Mouse (Mus musculus) brain, embryonic 14.5 days (tissue): ENCODE results near the gene Tomm6. TPM values are rescaled to one million over a fixed set of nuclear protein-coding genes. Genes with fewer than 3 reads are reported as not detected.

ENCODE experiments used
- DNase-seq: peaks from one replicate; pipeline ENCODE4 v3.0.0-alpha.2; 2011; ENCODE audit warnings: low read depth
- CTCF ChIP-seq: fragments of 200-500 bp; IDR thresholded peaks from 2 replicates; pipeline ENCODE4 v1.5.1; 2012; ENCODE audit warnings: inconsistent platforms, mild to moderate bottlenecking, moderate library complexity, borderline replicate concordance; ENCODE audit not compliant: insufficient read depth, insufficient read length; ENCODE audit errors: extremely low read depth
- POLR2A ChIP-seq: fragments of 200-500 bp; IDR thresholded peaks from 2 replicates; pipeline ENCODE4 v1.6.1; 2012; ENCODE audit warnings: mild to moderate bottlenecking, inconsistent platforms, borderline replicate concordance; ENCODE audit not compliant: poor library complexity, insufficient read depth, insufficient read length, severe bottlenecking; ENCODE audit errors: extremely low read depth
- polyA plus RNA-seq: library from polyadenylated mRNA; depleted of rRNA; stranded (reverse); fragments of >200 nt; gene quantifications from 2 replicates; pipeline ENCODE4 v1.2.3, GENCODE M21; 2012

Gene Tomm6
- polyA plus RNA-seq, 1 experiment: 102 TPM

- DNase-seq: no peak
- TF ChIP-seq CTCF: no peak
- no peak for TF ChIP-seq POLR2A
These were observed 21.9 kb upstream of the Tomm6 start for GRCm38 (mm10) chr17:47710036-47710435.

GRCm38 (mm10) chr17:47708972-47709371 is 20.8 kb upstream of the Tomm6 start:
- DNase-seq: no peak
- TF ChIP-seq POLR2A: no peak
- TF ChIP-seq CTCF: no peak

- no peak for TF ChIP-seq CTCF
- no peak for DNase-seq
These were observed 19.8 kb upstream of the Tomm6 start for GRCm38 (mm10) chr17:47707961-47708360.

GRCm38 (mm10) chr17:47706196-47706595 is 18.0 kb upstream of the Tomm6 start:
- DNase-seq: no peak

GRCm38 (mm10) chr17:47704692-47705091 is 16.5 kb upstream of the Tomm6 start:
- no peak for DNase-seq

More at GRCm38 (mm10) chr17:47706196-47706595, 18.0 kb upstream of the Tomm6 start:
- TF ChIP-seq CTCF (no peak), POLR2A (no peak)

GRCm38 (mm10) chr17:47703556-47703955 is 15.4 kb upstream of the Tomm6 start:
- no peak for TF ChIP-seq CTCF
- no peak for TF ChIP-seq POLR2A
- no peak for DNase-seq

More at GRCm38 (mm10) chr17:47704692-47705091, 16.5 kb upstream of the Tomm6 start:
- TF ChIP-seq POLR2A (no peak), CTCF (no peak)

- TF ChIP-seq CTCF: no peak
- no peak for TF ChIP-seq POLR2A
- DNase-seq: no peak
These were observed 14.6 kb upstream of the Tomm6 start for GRCm38 (mm10) chr17:47702548-47703345.

- DNase-seq: peak; percentile 20
These were observed 13.6 kb upstream of the Tomm6 start for GRCm38 (mm10) chr17:47701793-47702192.

GRCm38 (mm10) chr17:47699055-47699454 is 10.9 kb upstream of the Tomm6 start:
- no peak for TF ChIP-seq POLR2A
- no peak for TF ChIP-seq CTCF

More at GRCm38 (mm10) chr17:47701793-47702192, 13.6 kb upstream of the Tomm6 start:
- TF ChIP-seq POLR2A: no peak
- no peak for TF ChIP-seq CTCF

GRCm38 (mm10) chr17:47698156-47698555 is 10.0 kb upstream of the Tomm6 start:
- no peak for DNase-seq

More at GRCm38 (mm10) chr17:47699055-47699454, 10.9 kb upstream of the Tomm6 start:
- DNase-seq: no peak

GRCm38 (mm10) chr17:47695337-47695710 is 7.1 kb upstream of the Tomm6 start:
- peak; percentile 41 for DNase-seq
- TF ChIP-seq POLR2A (no peak), CTCF (no peak)

More at GRCm38 (mm10) chr17:47698156-47698555, 10.0 kb upstream of the Tomm6 start:
- TF ChIP-seq POLR2A: no peak
- no peak for TF ChIP-seq CTCF

GRCm38 (mm10) chr17:47694503-47695336 is 6.5 kb upstream of the Tomm6 start, which contains the start of gene Prickle4:
Gene Prickle4 (minus strand): TSS chr17:47694736.
- peak; percentile 97 for DNase-seq
- TF ChIP-seq POLR2A (peak; percentile 54; the same call in 1 of the 2 replicates), CTCF (peak; percentile 80)

- TF ChIP-seq POLR2A (no peak), CTCF (no peak)
- DNase-seq: no peak
These were observed 6.1 kb upstream of the Tomm6 start, which contains the start of gene Gm21981 for GRCm38 (mm10) chr17:47694442-47694502. Gene Gm21981 (minus strand): TSS chr17:47694455.
